Mouse (Mus musculus) heart, adult 2 months (tissue): ENCODE measurements at regions not wholly inside any gene's neighbourhood (a gene's known extent, or its start where the extent isn't known, plus 50 kb on each side); places are given as distances from the start of the nearest gene placed in this dataset.

Source experiments
- DNase-seq, 2 experiments: peaks; one replicate each; pipeline ENCODE4 v3.0.0; 2021
- H3K27ac ChIP-seq: fragments of 200-600 bp; 2 replicates; pipeline ENCODE4 v1.8.1; 2022
- H3K27me3 ChIP-seq: fragments of 200-500 bp; 2 replicates; pipeline ENCODE4 v1.6.1; 2012; ENCODE audit warnings: mild to moderate bottlenecking, low read length, inconsistent platforms, mixed read lengths; ENCODE audit not compliant: control insufficient read depth, insufficient read depth
- H3K36me3 ChIP-seq: fragments of 200-500 bp; 2 replicates; pipeline ENCODE4 v1.6.1; 2012; ENCODE audit warnings: low read length, inconsistent platforms; ENCODE audit not compliant: control insufficient read depth, insufficient read depth
- H3K4me1 ChIP-seq: fragments of 200-500 bp; 2 replicates; pipeline ENCODE4 v1.6.1; 2011; ENCODE audit warnings: low read length; ENCODE audit not compliant: control insufficient read depth, insufficient read depth
- H3K4me3 ChIP-seq: fragments of 200-600 bp; 2 replicates; pipeline ENCODE4 v1.8.1; 2022
- H3K79me2 ChIP-seq: fragments of 200-500 bp; replicated peaks from 2 replicates; pipeline ENCODE4 v1.6.1; 2012; ENCODE audit warnings: mild to moderate bottlenecking, inconsistent platforms, low read length, moderate library complexity, mixed read lengths; ENCODE audit not compliant: control insufficient read depth, insufficient read depth
- H3K9ac ChIP-seq: fragments of 200-500 bp; 2 replicates; pipeline ENCODE4 v1.6.1; 2012; ENCODE audit warnings: low read depth, mild to moderate bottlenecking, control low read depth, inconsistent platforms, low read length, mixed read lengths
- CTCF ChIP-seq: fragments of 200-600 bp; IDR thresholded peaks from 2 replicates; pipeline ENCODE4 v1.8.1; 2022; ENCODE audit warnings: antibody characterized with exemption, mild to moderate bottlenecking, moderate library complexity
- EP300 ChIP-seq: fragments of 200-500 bp; IDR thresholded peaks from 2 replicates; pipeline ENCODE4 v1.6.1; 2011; ENCODE audit warnings: low read depth, low read length, control low read depth; ENCODE audit not compliant: insufficient read depth
- POLR2A ChIP-seq: fragments of 200-500 bp; IDR thresholded peaks from 2 replicates; pipeline ENCODE4 v1.6.1; 2011; ENCODE audit warnings: mild to moderate bottlenecking, low read depth, low read length, control low read depth; ENCODE audit not compliant: insufficient read depth
- WGBS: fragments of 180-500 bp; shearing (Covaris S2); methylation state at CpG from one replicate; pipeline ENCODE4 v1.1.7; 2018; 5-methylcytosine and 5-hydroxymethylcytosine counted together
- intact Hi-C: fragments of 180-260 bp; cut with DNase I; formaldehyde crosslinking; loops from one replicate; pipeline ENCODE4 v1.15.1; 2025

- Histone ChIP-seq H3K27me3 (no peaks in the 10 kb centered on the region), H3K36me3 (no peaks in the 10 kb centered on the region), H3K27ac (no peak overlapping the region), H3K4me3 (no peak overlapping the region), H3K79me2 (no peaks in the 10 kb centered on the region), H3K9ac (no peak overlapping the region), H3K4me1 (no peaks in the 10 kb centered on the region)
- intact Hi-C loops: no loop called here
- 68% methylated on average over 8 of the region's 8 CpGs for WGBS
- no peak for TF ChIP-seq EP300
- no peak for TF ChIP-seq CTCF
- TF ChIP-seq POLR2A: no peak
- DNase-seq: no peak
These were observed 626.6 kb downstream of the Dok5 start for GRCm38 (mm10) chr2:171358071-171358760.

DNA sequence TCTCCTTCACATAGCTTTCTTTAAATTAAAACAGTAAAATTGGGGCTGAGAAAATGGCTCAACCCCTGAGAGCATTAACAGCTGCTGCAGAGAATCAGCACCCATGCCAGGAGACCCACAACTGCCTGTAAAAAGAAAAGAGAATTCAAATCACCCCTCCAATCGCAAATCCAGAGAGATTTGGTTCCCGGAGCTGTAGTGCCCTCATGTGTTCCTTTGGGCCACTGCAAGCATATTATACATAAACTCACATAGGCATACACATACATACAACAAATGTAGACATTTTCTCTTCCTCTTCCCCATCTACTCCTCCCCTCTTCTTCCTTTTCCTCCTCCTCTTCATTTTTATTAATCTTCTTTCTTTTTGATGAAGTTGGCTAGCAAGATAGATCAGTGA lies 616.5 kb downstream of the Dok5 start:
- Histone ChIP-seq H3K9ac (no peak overlapping the region), H3K4me1 (no peaks in the 10 kb centered on the region), H3K27me3 (no peaks in the 10 kb centered on the region), H3K4me3 (no peak overlapping the region), H3K36me3 (no peaks in the 10 kb centered on the region), H3K79me2 (no peaks in the 10 kb centered on the region), H3K27ac (no peak overlapping the region)
- WGBS: 87% methylated on average over 2 of the region's 2 CpGs
- intact Hi-C loops: no loop called here
- TF ChIP-seq CTCF (no peak), EP300 (no peak), POLR2A (no peak)
- no peak for DNase-seq

- 64% methylated on average over 14 of the region's 14 CpGs for WGBS
- TF ChIP-seq POLR2A: no peak
- no peak for TF ChIP-seq EP300
- TF ChIP-seq CTCF: no peak
- no peaks in the 10 kb centered on the region for H3K36me3 ChIP-seq
- no peaks in the 10 kb centered on the region for H3K4me1 ChIP-seq
- intact Hi-C loops: no loop called here
- H3K79me2 ChIP-seq: no peaks in the 10 kb centered on the region
- DNase-seq: no peak
- 0 out of 2 replicates have a peak, but pooled peaks cover 1% of the 10 kb centered on the region for H3K27me3 ChIP-seq
- no peak overlapping the region for H3K27ac ChIP-seq
- no peak overlapping the region for H3K4me3 ChIP-seq
- H3K9ac ChIP-seq: no peak overlapping the region
These were observed 602.5 kb downstream of the Dok5 start for GRCm38 (mm10) chr2:171333816-171334757.

GRCm38 (mm10) chr2:171332826-171333225 lies 601.2 kb downstream of the Dok5 start:
- no peak for DNase-seq
- H3K36me3 ChIP-seq: no peaks in the 10 kb centered on the region
- intact Hi-C loops: no loop called here
- 85% methylated on average over 8 of the region's 8 CpGs for WGBS
- no peak overlapping the region for H3K9ac ChIP-seq
- TF ChIP-seq CTCF (no peak), EP300 (no peak)
- 0 out of 2 replicates have a peak, but pooled peaks cover 1% of the 10 kb centered on the region for H3K27me3 ChIP-seq
- no peaks in the 10 kb centered on the region for H3K79me2 ChIP-seq
- H3K4me1 ChIP-seq: no peaks in the 10 kb centered on the region
- no peak overlapping the region for H3K4me3 ChIP-seq
- no peak overlapping the region for H3K27ac ChIP-seq

GRCm38 (mm10) chr2:171331529-171331928 lies 599.9 kb downstream of the Dok5 start:
- Histone ChIP-seq H3K79me2 (no peaks in the 10 kb centered on the region), H3K27ac (no peak overlapping the region), H3K9ac (no peak overlapping the region), H3K36me3 (no peaks in the 10 kb centered on the region), H3K4me3 (no peak overlapping the region), H3K4me1 (no peaks in the 10 kb centered on the region), H3K27me3 (no peaks in the 10 kb centered on the region)
- TF ChIP-seq EP300: no peak
- TF ChIP-seq CTCF: no peak
- TF ChIP-seq POLR2A: no peak
- intact Hi-C loops: no loop called here
- WGBS: 90% methylated on average over 3 of the region's 3 CpGs
- DNase-seq: no peak

GRCm38 (mm10) chr2:171326909-171327308 lies 595.3 kb downstream of the Dok5 start:
- no peaks in the 10 kb centered on the region for H3K4me1 ChIP-seq
- 61% methylated on average over 3 of the region's 3 CpGs for WGBS
- no peak overlapping the region for H3K9ac ChIP-seq
- intact Hi-C loops: no loop called here
- no peak for TF ChIP-seq CTCF
- no peak for TF ChIP-seq POLR2A
- no peak for TF ChIP-seq EP300
- H3K79me2 ChIP-seq: no peaks in the 10 kb centered on the region
- DNase-seq: no peak
- H3K27me3 ChIP-seq: no peaks in the 10 kb centered on the region
- H3K27ac ChIP-seq: no peak overlapping the region
- no peaks in the 10 kb centered on the region for H3K36me3 ChIP-seq
- no peak overlapping the region for H3K4me3 ChIP-seq
